ENCODE assay signal across 29 mouse cellular contexts in the genomic region with DNA sequence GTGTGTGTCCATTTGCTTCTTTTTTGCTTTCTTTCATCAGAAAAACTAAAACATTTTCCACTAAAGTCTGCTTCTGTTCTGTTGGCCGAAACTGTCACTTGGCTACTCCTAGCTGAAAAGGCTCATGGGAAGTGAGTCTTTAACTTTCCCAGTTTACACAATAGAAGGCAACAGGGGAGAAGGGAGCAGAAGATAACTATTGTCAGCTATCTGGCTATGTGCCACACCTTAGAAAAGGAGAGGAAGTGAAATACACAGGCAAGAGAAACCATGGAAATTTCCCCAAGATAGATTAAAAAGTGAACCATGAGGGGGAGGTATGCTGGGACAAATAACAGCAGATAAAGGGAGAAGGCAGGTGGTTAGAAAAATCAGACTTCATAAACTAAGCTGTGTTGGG.
"Had no signal": no experiment of that assay in that cellular context is flagged by ENCODE, and none has a peak within 500 bp of the region (broad histone marks: within the 10 kb centered on the region; RNA-seq: fewer than 3 reads in every experiment).

No protein-coding gene starts in this region.

- H3K4me3 ChIP-seq: limb, embryonic 10.5 days; limb, embryonic 12.5 days; limb, embryonic 13.5 days; limb, embryonic 15.5 days; liver, embryonic 12.5 days; liver, embryonic 13.5 days; liver, embryonic 15.5 days; lung, embryonic 15.5 days; megakaryocyte, embryonic 14.5 days; midbrain, embryonic 10.5 days; midbrain, embryonic 12.5 days; midbrain, embryonic 13.5 days; midbrain, embryonic 15.5 days; myocyte; neural tube, embryonic 12.5 days; neural tube, embryonic 13.5 days had no signal

- DNase-seq: liver, embryonic 13.5 days; lung, adult 18-20 months; lung, adult 2 months; lung, postnatal 14 days; lung, postnatal 4 days; midbrain, embryonic 14.5 days had no signal

- H3K4me1 ChIP-seq: liver, embryonic 12.5 days; liver, embryonic 13.5 days; liver, embryonic 15.5 days; lung, embryonic 15.5 days; megakaryocyte, embryonic 14.5 days; midbrain, embryonic 10.5 days; midbrain, embryonic 12.5 days; midbrain, embryonic 13.5 days; midbrain, embryonic 15.5 days; neural tube, embryonic 12.5 days; neural tube, embryonic 13.5 days had no signal

- H3K27me3 ChIP-seq: limb, embryonic 12.5 days; limb, embryonic 13.5 days; limb, embryonic 15.5 days; liver, embryonic 12.5 days; liver, embryonic 13.5 days; liver, embryonic 15.5 days; lung, embryonic 15.5 days; midbrain, embryonic 12.5 days; midbrain, embryonic 13.5 days; midbrain, embryonic 15.5 days; neural tube, embryonic 12.5 days; neural tube, embryonic 13.5 days had no signal

- H3K27ac ChIP-seq: limb, embryonic 10.5 days; limb, embryonic 12.5 days; limb, embryonic 13.5 days; limb, embryonic 15.5 days; liver, embryonic 12.5 days; liver, embryonic 13.5 days; liver, embryonic 14.5 days; liver, embryonic 15.5 days; lung, embryonic 15.5 days; macrophage; midbrain, embryonic 10.5 days; midbrain, embryonic 12.5 days; midbrain, embryonic 13.5 days; midbrain, embryonic 15.5 days; neural tube, embryonic 12.5 days; neural tube, embryonic 13.5 days had no signal

- H3K9me3 ChIP-seq: limb, embryonic 10.5 days; limb, embryonic 12.5 days; limb, embryonic 13.5 days; limb, embryonic 15.5 days; liver, embryonic 12.5 days; liver, embryonic 13.5 days; liver, embryonic 15.5 days; lung, embryonic 15.5 days; megakaryocyte, embryonic 14.5 days; midbrain, embryonic 10.5 days; midbrain, embryonic 12.5 days; midbrain, embryonic 13.5 days; midbrain, embryonic 15.5 days; neural tube, embryonic 12.5 days; neural tube, embryonic 13.5 days had no signal

- H3K4me2 ChIP-seq: limb, embryonic 12.5 days; limb, embryonic 13.5 days; limb, embryonic 15.5 days; liver, embryonic 11.5 days; liver, embryonic 12.5 days; liver, embryonic 13.5 days; liver, embryonic 15.5 days; lung, embryonic 14.5 days; lung, embryonic 15.5 days; midbrain, embryonic 11.5 days; midbrain, embryonic 12.5 days; midbrain, embryonic 13.5 days; midbrain, embryonic 15.5 days; neural tube, embryonic 12.5 days; neural tube, embryonic 13.5 days had no signal

- H3K9ac ChIP-seq: limb, embryonic 12.5 days; limb, embryonic 13.5 days; limb, embryonic 15.5 days; liver, embryonic 12.5 days; liver, embryonic 13.5 days; liver, embryonic 14.5 days; liver, embryonic 15.5 days; liver, postnatal 0 days; lung, embryonic 14.5 days; lung, embryonic 15.5 days; midbrain, embryonic 12.5 days; midbrain, embryonic 13.5 days; midbrain, embryonic 15.5 days; neural tube, embryonic 12.5 days; neural tube, embryonic 13.5 days had no signal

- ATAC-seq: liver, embryonic 12.5 days; liver, postnatal 0 days; lung, postnatal 0 days; midbrain, embryonic 13.5 days; midbrain, embryonic 15.5 days; midbrain, embryonic 16.5 days had no signal

- H3K36me3 ChIP-seq: limb, embryonic 10.5 days; limb, embryonic 12.5 days; limb, embryonic 13.5 days; limb, embryonic 15.5 days; liver, embryonic 12.5 days; liver, embryonic 13.5 days; liver, embryonic 15.5 days; lung, embryonic 15.5 days; midbrain, embryonic 10.5 days; midbrain, embryonic 12.5 days; midbrain, embryonic 13.5 days; midbrain, embryonic 15.5 days; neural tube, embryonic 12.5 days; neural tube, embryonic 13.5 days had no signal
